27 mouse cellular contexts compared by ENCODE assay signal in the genomic region with DNA sequence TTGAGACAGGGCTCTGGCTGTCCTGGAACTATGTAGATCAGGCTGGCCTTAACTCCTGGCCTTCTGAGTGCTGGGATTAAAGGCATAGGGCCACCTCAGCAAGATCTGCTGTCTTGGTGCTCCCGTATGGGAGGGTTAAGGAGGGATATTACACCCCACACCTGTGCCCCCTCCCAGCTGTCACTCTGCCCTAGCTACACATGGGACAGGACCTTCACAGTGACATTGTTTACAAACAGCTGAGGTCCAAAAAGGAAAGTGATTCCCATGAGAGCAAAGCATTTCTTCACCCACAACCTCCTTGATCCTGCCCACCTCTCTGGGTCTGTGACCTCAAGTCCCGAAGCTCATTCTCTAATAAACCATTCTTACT. TPM values are rescaled to one million over a fixed set of nuclear protein-coding genes. Genes with fewer than 3 reads are reported as not detected.
DNase-seq lines count a peak whose midpoint lies in the region; ATAC-seq and TF ChIP-seq lines count a peak whose summit lies in the region.
"Had no signal": no experiment of that assay in that cellular context is flagged by ENCODE, and none has a peak within 500 bp of the region (broad histone marks: within the 10 kb centered on the region; RNA-seq: fewer than 3 reads in every experiment).

No protein-coding gene starts in this region.

- peak; percentile 20 for DNase-seq in cerebellum, adult 9-11 months
- no peak for DNase-seq in cerebellum, postnatal 14 days
- DNase-seq in heart, adult 2 months = no peak
- DNase-seq in liver, adult 2 months (ENCODE audit: extremely low read depth, low read depth, low spot score) = no peak
- no peak for DNase-seq in midbrain, embryonic 10.5 days (ENCODE audit: low spot score)
- DNase-seq: adrenal gland, adult 8-10 months; adrenal gland, postnatal 36 days; B cell, adult 2 months; cerebellum, adult 11 months; cerebellum, adult 18-20 months; cerebellum, adult 8-10 months; cerebellum, postnatal 10 days; cerebellum, postnatal 36 days; embryo, embryonic 11 days; forebrain, postnatal 0 days had no signal

- TF ChIP-seq EP300 in heart, adult 2 months (IDR thresholded peaks at IDR 0.05; ENCODE audit: insufficient read depth, low read depth, low read length) = no peak

- TF ChIP-seq CTCF in heart, adult 2 months (IDR thresholded peaks at IDR 0.05) = no peak
- TF ChIP-seq CTCF in liver, adult 2 months (IDR thresholded peaks at IDR 0.05; ENCODE audit: low read depth, low read length) = no peak

- peaks cover 13% of the 10 kb centered on the region for H3K4me1 ChIP-seq in heart, adult 2 months (ENCODE audit: control insufficient read depth, insufficient read depth, low read length)
- H3K4me1 ChIP-seq in heart, embryonic 12.5 days (replicated peaks) = peaks cover 11% of the 10 kb centered on the region
- peaks cover 18% of the 10 kb centered on the region for H3K4me1 ChIP-seq in liver, adult 2 months (ENCODE audit: control insufficient read depth, insufficient read depth, low read length)
- peaks cover 5% of the 10 kb centered on the region; the same call in 1 of the 2 replicates for H3K4me1 ChIP-seq in liver, embryonic 12.5 days
- peaks cover 10% of the 10 kb centered on the region for H3K4me1 ChIP-seq in midbrain, embryonic 10.5 days

- H3K9me3 ChIP-seq in heart, embryonic 12.5 days (replicated peaks) = no peaks in the 10 kb centered on the region
- H3K9me3 ChIP-seq in liver, embryonic 12.5 days (replicated peaks) = no peaks in the 10 kb centered on the region
- no peaks in the 10 kb centered on the region for H3K9me3 ChIP-seq in midbrain, embryonic 10.5 days (replicated peaks)
- H3K9me3 ChIP-seq: embryonic facial prominence, embryonic 13.5 days; embryonic facial prominence, embryonic 15.5 days; forebrain, embryonic 10.5 days; forebrain, embryonic 12.5 days; G1E had no signal

- H3K79me2 ChIP-seq in heart, adult 2 months (replicated peaks; ENCODE audit: control insufficient read depth, insufficient read depth, low read length) = no peaks in the 10 kb centered on the region; the same call in 1 of the 2 replicates
- no peaks in the 10 kb centered on the region for H3K79me2 ChIP-seq in liver, adult 2 months (ENCODE audit: control insufficient read depth, insufficient read depth, low read length)
- no peaks in the 10 kb centered on the region for H3K79me2 ChIP-seq in myocyte (ENCODE audit: control insufficient read depth, insufficient read depth)

- no peak overlapping the region for H3ac ChIP-seq in myocyte (ENCODE audit: control insufficient read depth, insufficient read length)

- H3K9ac ChIP-seq in heart, adult 2 months (ENCODE audit: low read depth, low read length) = peak overlapping the region; percentile 30; the same call in 1 of the 2 replicates
- no peak overlapping the region for H3K9ac ChIP-seq in heart, embryonic 12.5 days
- H3K9ac ChIP-seq in liver, adult 2 months (ENCODE audit: low read depth, low read length) = no peak overlapping the region
- no peak overlapping the region for H3K9ac ChIP-seq in liver, embryonic 12.5 days
- H3K9ac ChIP-seq: embryonic facial prominence, embryonic 13.5 days; embryonic facial prominence, embryonic 15.5 days; forebrain, embryonic 12.5 days; forebrain, postnatal 0 days had no signal

- H3K36me3 ChIP-seq in heart, adult 2 months (ENCODE audit: control insufficient read depth, insufficient read depth, low read length) = no peaks in the 10 kb centered on the region
- H3K36me3 ChIP-seq in heart, embryonic 12.5 days = peaks cover 29% of the 10 kb centered on the region
- H3K36me3 ChIP-seq in liver, adult 2 months (ENCODE audit: control insufficient read depth, insufficient read depth, low read length) = peaks cover 26% of the 10 kb centered on the region
- H3K36me3 ChIP-seq in liver, embryonic 12.5 days = peaks cover 21% of the 10 kb centered on the region
- peaks cover 9% of the 10 kb centered on the region for H3K36me3 ChIP-seq in myocyte (ENCODE audit: control insufficient read depth, insufficient read depth)
- H3K36me3 ChIP-seq in midbrain, embryonic 10.5 days = peaks cover 37% of the 10 kb centered on the region

- H3K27me3 ChIP-seq in heart, adult 2 months (ENCODE audit: control insufficient read depth, insufficient read depth, low read length) = no peaks in the 10 kb centered on the region
- no peaks in the 10 kb centered on the region for H3K27me3 ChIP-seq in heart, embryonic 12.5 days (replicated peaks)
- H3K27me3 ChIP-seq in liver, adult 2 months (ENCODE audit: control insufficient read depth, insufficient read depth, low read length) = no peaks in the 10 kb centered on the region
- H3K27me3 ChIP-seq in liver, embryonic 12.5 days (replicated peaks) = peaks cover 9% of the 10 kb centered on the region
- no peaks in the 10 kb centered on the region for H3K27me3 ChIP-seq in myocyte (ENCODE audit: control insufficient read depth, insufficient read depth, insufficient read length)
- peaks cover 7% of the 10 kb centered on the region; the same call in 1 of the 2 replicates for H3K27me3 ChIP-seq in midbrain, embryonic 10.5 days (ENCODE audit: low read depth, poor library complexity, severe bottlenecking)
- H3K27me3 ChIP-seq: embryonic facial prominence, embryonic 13.5 days; embryonic facial prominence, embryonic 15.5 days; forebrain, embryonic 12.5 days; Patski had no signal

- WGBS in heart, adult 2 months = 59% methylated on average over 2 of the region's 2 CpGs
- WGBS in heart, embryonic 12.5 days = 63% methylated on average over 2 of the region's 2 CpGs
- 57% methylated on average over 2 of the region's 2 CpGs for WGBS in liver, adult 2 months
- 49% methylated on average over 2 of the region's 2 CpGs for WGBS in liver, embryonic 12.5 days (ENCODE audit: insufficient replicate concordance)
- 67% methylated on average over 2 of the region's 2 CpGs for WGBS in midbrain, embryonic 10.5 days

- TF ChIP-seq POLR2A in heart, adult 2 months (IDR thresholded peaks at IDR 0.05; ENCODE audit: insufficient read depth, low read depth, low read length) = no peak
- no peak for TF ChIP-seq POLR2A in liver, adult 2 months (IDR thresholded peaks at IDR 0.05; ENCODE audit: extremely low read depth, insufficient read depth, low read length)
- TF ChIP-seq POLR2A in myocyte (IDR thresholded peaks at IDR 0.05; ENCODE audit: insufficient read length, low read depth) = no peak

- no peak for ATAC-seq in heart, embryonic 12.5 days (ENCODE audit: insufficient number of reproducible peaks, low FRiP score)
- no peak for ATAC-seq in liver, embryonic 12.5 days
- ATAC-seq: activated CD4-positive, CD25-positive, alpha-beta regulatory T cell, adult 4 months; forebrain, embryonic 14.5 days; forebrain, postnatal 0 days; Patski had no signal

- H3K4me3 ChIP-seq in heart, adult 2 months = no peak overlapping the region
- H3K4me3 ChIP-seq in heart, embryonic 12.5 days = no peak overlapping the region
- H3K4me3 ChIP-seq in liver, adult 2 months (ENCODE audit: insufficient read depth, low read depth, low read length) = no peak overlapping the region
- H3K4me3 ChIP-seq in liver, embryonic 12.5 days = no peak overlapping the region
- no peak overlapping the region for H3K4me3 ChIP-seq in myocyte
- no peak overlapping the region for H3K4me3 ChIP-seq in midbrain, embryonic 10.5 days
- H3K4me3 ChIP-seq: embryonic facial prominence, embryonic 13.5 days; embryonic facial prominence, embryonic 15.5 days; erythroblast, embryonic 14.5 days; forebrain, embryonic 10.5 days; forebrain, embryonic 12.5 days had no signal

- no peak overlapping the region for H3K4me2 ChIP-seq in heart, embryonic 12.5 days
- H3K4me2 ChIP-seq in liver, embryonic 12.5 days = no peak overlapping the region
- no peak overlapping the region for H3K4me2 ChIP-seq in myocyte (ENCODE audit: low read depth)
- H3K4me2 ChIP-seq: embryonic facial prominence, embryonic 13.5 days; embryonic facial prominence, embryonic 15.5 days; forebrain, embryonic 12.5 days had no signal

- peak overlapping the region; percentile 29 for H3K27ac ChIP-seq in heart, adult 2 months
- no peak overlapping the region for H3K27ac ChIP-seq in heart, embryonic 12.5 days (ENCODE audit: poor library complexity, severe bottlenecking)
- H3K27ac ChIP-seq in liver, adult 2 months (replicated peaks; ENCODE audit: insufficient read depth, low read depth, low read length) = peak overlapping the region; percentile 1
- H3K27ac ChIP-seq in liver, embryonic 12.5 days = no peak overlapping the region
- no peak overlapping the region for H3K27ac ChIP-seq in midbrain, embryonic 10.5 days (replicated peaks)
- H3K27ac ChIP-seq: embryonic facial prominence, embryonic 13.5 days; embryonic facial prominence, embryonic 15.5 days; forebrain, embryonic 10.5 days; forebrain, embryonic 12.5 days had no signal

- intact Hi-C loops in heart, adult 2 months (cut with DNase I) = no loop called here

RNA-seq across cellular contexts. Expression of a gene that starts 27.0 kb away (rescaled TPM):
- 100 to 1,000 TPM in 1 of 2 experiments, 10 to 100 TPM in 1; 46.7 to 127 TPM for total RNA-seq in heart, adult 2 months (2021)
- 76.7 and 100 TPM in 2 replicates for polyA plus RNA-seq in heart, adult 2 months (2012; rRNA removed)
- polyA plus RNA-seq in heart, embryonic 12.5 days (2016; fragmentation: Nextera tagmentation; extraction: Ambion mirVana) = 26.0 and 27.8 TPM in 2 replicates
- 156 and 163 TPM in 2 replicates for total RNA-seq in liver, adult 2 months (2014; rRNA removed)
- polyA plus RNA-seq in liver, adult 2 months (2012; rRNA removed) = 34.6 and 35.0 TPM in 2 replicates
- 8.4 and 9.5 TPM in 2 replicates for polyA plus RNA-seq in liver, embryonic 12.5 days (2016; fragmentation: Nextera tagmentation; extraction: Ambion mirVana)
- polyA plus RNA-seq in myocyte (2012; fragmentation: generic; extraction: Trizol) = 58.4 TPM
- polyA plus RNA-seq in midbrain, embryonic 10.5 days (2016; fragmentation: Nextera tagmentation; extraction: Ambion mirVana) = 15.7 and 19.0 TPM in 2 replicates

RNA-seq across cellular contexts. Expression of a gene that starts 29.4 kb away (rescaled TPM):
- total RNA-seq in heart, adult 2 months (2021) = 100 to 1,000 TPM; 101 to 114 TPM
- 39.4 and 49.7 TPM in 2 replicates for polyA plus RNA-seq in heart, adult 2 months (2012; rRNA removed)
- 14.6 and 14.7 TPM in 2 replicates for polyA plus RNA-seq in heart, embryonic 12.5 days (2016; fragmentation: Nextera tagmentation; extraction: Ambion mirVana)
- total RNA-seq in liver, adult 2 months (2014; rRNA removed) = 15.8 and 25.6 TPM in 2 replicates
- polyA plus RNA-seq in liver, adult 2 months (2012; rRNA removed) = 20.9 and 21.6 TPM in 2 replicates
- 12.8 and 14.5 TPM in 2 replicates for polyA plus RNA-seq in liver, embryonic 12.5 days (2016; fragmentation: Nextera tagmentation; extraction: Ambion mirVana)
- 37.9 TPM for polyA plus RNA-seq in myocyte (2012; fragmentation: generic; extraction: Trizol)
- 17.7 and 19.6 TPM in 2 replicates for polyA plus RNA-seq in midbrain, embryonic 10.5 days (2016; fragmentation: Nextera tagmentation; extraction: Ambion mirVana)

RNA-seq across cellular contexts. Expression of a gene that starts 42.5 kb away (rescaled TPM):
- 10 to 100 TPM; 30.2 to 36.5 TPM for total RNA-seq in heart, adult 2 months (2021)
- polyA plus RNA-seq in heart, adult 2 months (2012; rRNA removed) = 30.2 and 39.1 TPM in 2 replicates
- polyA plus RNA-seq in heart, embryonic 12.5 days (2016; fragmentation: Nextera tagmentation; extraction: Ambion mirVana) = 88.9 and 89.3 TPM in 2 replicates
- total RNA-seq in liver, adult 2 months (2014; rRNA removed) = 12.3 and 15.6 TPM in 2 replicates
- 27.5 and 28.7 TPM in 2 replicates for polyA plus RNA-seq in liver, adult 2 months (2012; rRNA removed)
- polyA plus RNA-seq in liver, embryonic 12.5 days (2016; fragmentation: Nextera tagmentation; extraction: Ambion mirVana) = 140 and 145 TPM in 2 replicates
- 95.3 TPM for polyA plus RNA-seq in myocyte (2012; fragmentation: generic; extraction: Trizol)
- polyA plus RNA-seq in midbrain, embryonic 10.5 days (2016; fragmentation: Nextera tagmentation; extraction: Ambion mirVana) = 224 and 252 TPM in 2 replicates

RNA-seq across cellular contexts. Expression of a gene that starts 42.9 kb away (rescaled TPM):
- total RNA-seq in heart, adult 2 months (2021) = 1,000 to 10,000 TPM; 1,810 to 2,215 TPM
- 2,076 and 2,628 TPM in 2 replicates for polyA plus RNA-seq in heart, adult 2 months (2012; rRNA removed)
- 497 and 519 TPM in 2 replicates for polyA plus RNA-seq in heart, embryonic 12.5 days (2016; fragmentation: Nextera tagmentation; extraction: Ambion mirVana)
- 170 and 187 TPM in 2 replicates for total RNA-seq in liver, adult 2 months (2014; rRNA removed)
- 127 TPM in 2 replicates for polyA plus RNA-seq in liver, adult 2 months (2012; rRNA removed)
- polyA plus RNA-seq in liver, embryonic 12.5 days (2016; fragmentation: Nextera tagmentation; extraction: Ambion mirVana) = 131 and 132 TPM in 2 replicates
- 666 TPM for polyA plus RNA-seq in myocyte (2012; fragmentation: generic; extraction: Trizol)
- 152 and 163 TPM in 2 replicates for polyA plus RNA-seq in midbrain, embryonic 10.5 days (2016; fragmentation: Nextera tagmentation; extraction: Ambion mirVana)

Comparison
In these comparisons a context has a peak if more than half of its experiments do, and no peak if none do; other contexts are left out.
1. H3K27ac ChIP-seq: peak in heart, adult 2 months (single experiment) and liver, adult 2 months (single experiment); none in heart, embryonic 12.5 days (single experiment), liver, embryonic 12.5 days (single experiment) and midbrain, embryonic 10.5 days (single experiment).